Mouse (Mus musculus): ENCODE data around the gene Wbp2nl. TPM values are rescaled to one million over a fixed set of nuclear protein-coding genes. Genes with fewer than 3 reads are reported as not detected.

Wbp2nl gene
- total RNA-seq, 2 experiments from 2014 or later = not detected

Other genes starting within 250 kb of the Wbp2nl start
- not detected for gene 4930407I10Rik, start 239.8 kb upstream of the Wbp2nl start, total RNA-seq (2021)
- under 1 TPM; 0.72 to 0.79 TPM for gene Mei1, start 229.0 kb upstream of the Wbp2nl start, total RNA-seq (2021)
- gene Ccdc134, start 171.0 kb upstream of the Wbp2nl start, total RNA-seq (2021) = 10 to 100 TPM; 10.1 to 12.9 TPM
- 100 to 1,000 TPM; 173 to 195 TPM for gene Srebf2, start 151.8 kb upstream of the Wbp2nl start, total RNA-seq (2021)
- 1 to 10 TPM; 4.1 to 4.7 TPM for gene Shisa8, start 86.1 kb upstream of the Wbp2nl start, total RNA-seq (2021)
- under 1 TPM; 0.27 to 0.35 TPM for gene Tnfrsf13c, start 74.6 kb upstream of the Wbp2nl start, total RNA-seq (2021)
- 1 to 10 TPM; 3.3 to 5.0 TPM for gene Cenpm, start 54.2 kb upstream of the Wbp2nl start, total RNA-seq (2021)
- gene 1500009C09Rik, start 46.6 kb upstream of the Wbp2nl start, total RNA-seq (2021) = 100 to 1,000 TPM; 104 TPM
- 100 to 1,000 TPM; 428 to 442 TPM for gene Sept3, start 24.1 kb upstream of the Wbp2nl start, total RNA-seq (2021)
- 10 to 100 TPM; 35.7 to 37.8 TPM for gene Naga, start 40.0 kb downstream of the Wbp2nl start, total RNA-seq (2021)
- 1 to 10 TPM; 1.2 to 1.3 TPM for gene Pheta2, start 40.0 kb downstream of the Wbp2nl start, total RNA-seq (2021)
- gene Smdt1, start 40.0 kb downstream of the Wbp2nl start, total RNA-seq (2021) = 100 to 1,000 TPM; 130 to 131 TPM
- gene Ndufa6, start 55.4 kb downstream of the Wbp2nl start, total RNA-seq (2021) = 100 to 1,000 TPM; 174 to 193 TPM
- 10 to 100 TPM; 20.9 to 21.9 TPM for gene Cyp2d22, start 81.3 kb downstream of the Wbp2nl start, total RNA-seq (2021)
- not detected for gene Cyp2d11, start 95.1 kb downstream of the Wbp2nl start, total RNA-seq (2021)
- gene Cyp2d10, start 108.2 kb downstream of the Wbp2nl start, total RNA-seq (2021) = not detected
- gene Cyp2d9, start 134.5 kb downstream of the Wbp2nl start, total RNA-seq (2021) = not detected

Data from left cerebral cortex, postnatal 14 days (tissue).